Mouse (Mus musculus): ENCODE measurements at regions not wholly inside any gene's neighbourhood (a gene's known extent, or its start where the extent isn't known, plus 50 kb on each side); places are given as distances from the start of the nearest gene placed in this dataset.

GRCm38 (mm10) chr15:36909494-36909893 is 98.1 kb downstream of the Zfp706 start:
- TF ChIP-seq POLR2A (IDR thresholded peaks at IDR 0.05; ENCODE audit: borderline replicate concordance, control insufficient read depth, low read depth, low read length) (no peak), CTCF (IDR thresholded peaks at IDR 0.05; ENCODE audit: control insufficient read depth, insufficient read depth, low read length) (no peak)

All from bone marrow, adult 2 months (tissue).